Mouse (Mus musculus): ENCODE data around the gene Fam57a.

- TF ChIP-seq CTCF (IDR thresholded peaks at IDR 0.05; ENCODE audit: control insufficient read depth, insufficient read depth, low read length) (no peak), POLR2A (IDR thresholded peaks at IDR 0.05; ENCODE audit: borderline replicate concordance, control insufficient read depth, low read depth, low read length) (no peak)
These were observed 41.5 kb upstream of the Fam57a start for GRCm38 (mm10) chr11:76137996-76138395.

All from bone marrow, adult 2 months (tissue).